Mouse (Mus musculus): ENCODE measurements around the gene Psg27. TPM values are rescaled to one million over a fixed set of nuclear protein-coding genes. Genes with fewer than 3 reads are reported as not detected.

Gene Psg27
- not detected in 2 replicates for polyA plus RNA-seq (2012)

DNA sequence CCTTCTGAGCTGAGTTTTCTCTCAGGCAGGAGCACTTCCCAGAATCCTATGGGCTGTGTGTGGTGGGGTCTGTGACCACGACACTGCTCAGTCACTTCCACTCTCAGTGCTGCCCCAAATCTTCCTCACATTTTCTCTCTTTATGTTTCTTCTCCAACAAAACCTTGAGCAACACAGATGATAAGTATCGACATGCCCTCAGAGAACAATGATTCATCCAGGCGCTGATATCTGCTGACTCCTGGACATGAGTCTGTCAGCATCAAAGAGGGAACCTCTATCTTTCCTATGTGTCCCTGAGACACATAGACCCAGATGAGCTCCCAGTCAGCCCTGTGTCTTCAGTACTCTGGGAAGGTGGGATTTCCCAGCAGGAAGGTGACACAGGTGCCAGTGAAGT is at the start of gene Psg27:
Gene Psg27, minus strand, starts transcription at position 101 of the 400 bp plus-strand sequence.

GRCm38 (mm10) chr7:18616401-18616800 is 49.3 kb upstream of the Psg27 start, which contains the start of gene Psg23:
Psg23 (minus strand) TSS chr7:18616501.

DNA sequence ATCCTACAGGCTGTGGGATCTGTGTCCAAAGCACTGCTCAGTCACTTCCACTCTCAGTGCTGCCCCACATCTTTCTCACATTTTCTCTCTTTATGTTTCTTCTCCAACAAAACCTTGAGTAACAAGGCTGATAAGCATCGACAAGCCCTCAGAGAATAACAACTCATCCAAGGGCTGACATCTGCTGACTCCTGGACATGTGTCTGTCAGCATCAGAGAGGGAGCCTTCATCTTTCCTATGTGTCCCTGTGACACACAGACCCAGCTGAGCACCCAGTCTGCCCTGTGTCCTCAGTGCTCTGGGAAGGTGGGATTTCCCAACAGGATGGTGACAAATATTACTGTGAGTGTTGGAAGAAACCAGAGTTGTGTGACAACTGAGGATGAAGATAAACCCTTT is 34.9 kb downstream of the Psg27 start, which contains the start of gene Psg25:
Gene Psg25, minus strand, starts transcription at position 101 of the 400 bp plus-strand sequence.

Other genes starting within 250 kb of the Psg27 start
- not detected in 2 replicates for gene Psg18, start 212.3 kb downstream of the Psg27 start, polyA plus RNA-seq (2012)
- gene Psg28, start 135.3 kb downstream of the Psg27 start, polyA plus RNA-seq (2012): not detected in 2 replicates
- gene Psg26, start 83.1 kb downstream of the Psg27 start, polyA plus RNA-seq (2012): not detected in 2 replicates
- not detected in 2 replicates for gene Psg25, start 35.0 kb downstream of the Psg27 start, polyA plus RNA-seq (2012)
- 0.07 TPM in 1 of 2 replicates, not detected in the other for gene Psg23, start 49.2 kb upstream of the Psg27 start, polyA plus RNA-seq (2012)
- gene Psg21, start 89.4 kb upstream of the Psg27 start, polyA plus RNA-seq (2012): 0.02 TPM in 1 of 2 replicates, not detected in the other
- gene Psg20, start 118.9 kb upstream of the Psg27 start, polyA plus RNA-seq (2012): not detected in 2 replicates
- gene Psg22, start 150.8 kb upstream of the Psg27 start, polyA plus RNA-seq (2012): not detected in 2 replicates
- gene Psg19, start 231.2 kb upstream of the Psg27 start, polyA plus RNA-seq (2012): 0.03 TPM in 1 of 2 replicates, not detected in the other

Data from megakaryocyte-erythroid progenitor cell, adult 5 weeks (primary cell).